Mouse (Mus musculus): Measurements from ENCODE around the gene Pp2d1.
A peak's percentile ranks its signal among the peaks of the same experiment; 100 is the strongest.
"Not testable (repeated sequence)": the region's sequence is repeated elsewhere in the genome, so short reads cannot be mapped to it uniquely, and the experiment has no call there.

The Pp2d1 gene

DNA sequence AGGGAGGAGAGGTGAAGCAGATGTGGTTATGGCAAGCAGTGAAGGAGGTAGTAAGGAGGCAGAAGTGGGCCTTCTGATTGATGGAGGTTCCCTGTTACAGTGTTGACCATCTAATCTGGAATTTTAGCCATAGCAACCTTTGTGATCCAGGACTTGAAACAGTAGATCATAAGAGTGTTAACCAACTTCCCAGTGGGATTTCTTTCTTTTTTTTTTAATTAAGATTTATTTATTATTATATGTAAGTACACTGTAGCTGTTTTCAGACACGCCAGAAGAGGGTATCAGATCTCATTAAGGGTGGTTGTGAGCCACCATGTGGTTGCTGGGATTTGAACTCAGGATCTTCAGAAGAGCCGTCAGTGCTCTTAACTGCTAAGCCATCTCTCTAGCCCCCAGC lies at the start of gene Pp2d1:
Gene Pp2d1 (minus strand): TSS at position 101 of the 400 bp plus-strand sequence.
- not testable (repeated sequence) for TF ChIP-seq GATA4 (IDR thresholded peaks at IDR 0.05; ENCODE audit: insufficient replicate concordance, low read length)

DNA sequence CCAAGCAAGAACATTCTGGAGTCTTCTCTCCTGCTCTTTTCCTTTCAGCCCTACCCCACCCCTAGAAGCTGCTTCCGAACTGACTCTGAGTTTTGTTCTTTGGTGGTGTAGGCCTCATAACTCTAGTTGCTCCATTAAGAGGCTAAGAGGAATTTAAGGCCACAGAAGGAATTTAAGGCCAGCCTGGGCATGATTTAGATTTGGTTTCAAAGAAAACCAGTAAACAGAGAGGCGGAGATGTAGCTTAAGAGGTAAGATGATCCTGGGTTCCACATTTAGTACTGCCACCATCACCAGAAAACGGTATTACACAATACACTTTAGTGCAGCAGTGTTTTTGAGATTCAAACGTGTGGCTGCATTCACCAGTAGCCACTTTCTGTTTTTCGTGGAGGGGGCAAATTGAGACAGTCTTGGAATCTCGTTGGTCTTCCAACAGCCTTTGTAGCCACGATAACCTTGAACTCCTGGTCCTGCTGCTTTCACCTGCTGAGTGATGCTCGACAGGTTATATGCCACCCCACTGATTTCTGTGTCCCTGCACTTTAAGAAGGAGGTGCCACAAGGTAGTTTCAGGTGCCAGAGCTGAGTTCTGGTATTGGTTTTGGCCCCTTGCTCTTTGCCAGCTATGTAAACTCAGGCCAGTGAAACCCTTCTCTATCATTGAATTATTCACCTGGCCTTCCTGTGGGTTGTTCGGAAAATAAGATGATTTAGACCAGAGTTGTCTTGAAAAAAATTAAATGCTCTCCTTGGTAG lies 49.0 kb upstream of the Pp2d1 start:
- no peak for TF ChIP-seq GATA4 (IDR thresholded peaks at IDR 0.05; ENCODE audit: insufficient replicate concordance, low read length)

DNA sequence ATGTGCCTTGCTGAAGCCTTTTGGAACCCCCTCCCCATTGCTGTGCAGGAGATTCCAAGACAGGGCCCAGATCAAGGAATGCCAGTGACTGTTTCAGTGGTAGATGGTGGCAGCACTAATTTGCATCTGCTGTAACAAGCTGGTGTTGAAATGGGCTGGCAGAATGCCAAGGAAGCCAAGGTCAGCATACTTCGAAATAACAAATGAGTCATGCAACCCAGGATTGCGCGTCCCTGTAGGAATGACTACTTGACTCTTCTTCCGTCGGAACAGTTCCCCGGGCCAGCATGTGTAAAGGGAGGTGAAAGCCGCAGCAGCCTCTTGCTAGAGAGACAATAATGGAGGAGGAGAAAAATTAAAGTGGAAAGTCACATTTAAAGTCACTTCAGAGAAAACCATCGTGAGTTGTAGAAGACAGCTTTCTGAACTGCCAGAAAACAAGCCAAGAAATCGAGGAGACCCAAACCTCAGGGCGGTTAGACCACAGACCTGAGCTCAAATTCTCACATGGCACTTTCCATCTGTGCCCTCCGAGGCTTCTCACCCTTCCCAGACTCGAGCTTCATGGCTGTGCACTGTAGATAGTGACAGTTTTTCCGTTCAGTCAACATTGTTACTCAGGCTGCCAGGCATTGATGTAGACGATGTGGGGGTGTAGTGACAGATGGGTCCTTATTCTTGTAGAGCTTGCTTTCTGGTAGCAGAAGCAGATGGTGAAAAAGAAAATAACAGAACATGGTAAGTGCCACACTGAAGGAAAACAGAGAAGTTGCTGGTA lies 48.0 kb upstream of the Pp2d1 start:
- TF ChIP-seq GATA4 (IDR thresholded peaks at IDR 0.05; ENCODE audit: insufficient replicate concordance, low read length) = no peak

DNA sequence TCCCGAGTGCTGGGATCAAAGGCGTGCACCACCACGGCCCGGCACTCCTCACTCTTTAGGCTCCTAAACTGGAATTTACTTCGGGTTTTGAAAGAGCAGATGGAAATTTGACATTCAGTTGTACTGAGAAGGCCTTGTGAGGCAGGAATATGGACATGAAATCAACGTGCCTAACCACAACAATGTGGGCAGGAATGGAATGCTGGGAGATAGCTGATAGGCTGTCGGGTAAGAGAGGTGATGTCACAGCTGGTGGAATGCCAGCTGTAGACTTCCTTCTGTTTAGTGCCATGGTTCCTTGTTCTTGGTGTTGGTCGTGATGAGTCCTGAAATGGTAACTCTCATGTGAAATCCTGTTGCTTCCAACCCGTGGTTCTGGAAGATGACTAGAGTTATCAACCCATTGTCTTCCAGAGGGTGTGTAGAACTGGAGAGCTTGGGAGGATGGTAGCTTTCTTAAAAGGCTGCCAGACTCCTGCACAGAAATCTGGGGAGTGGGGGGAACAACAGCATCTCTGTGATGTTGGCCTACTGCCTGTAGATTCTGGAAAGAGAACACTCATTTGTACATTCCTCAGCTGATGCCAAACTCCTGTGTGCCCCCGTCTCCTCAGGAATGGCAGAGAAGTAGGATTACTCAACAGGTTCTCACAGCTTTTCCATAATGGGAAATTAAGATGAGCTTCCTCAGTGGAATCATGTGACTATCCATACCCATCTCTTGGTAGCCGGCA lies 44.8 kb upstream of the Pp2d1 start:
- TF ChIP-seq GATA4 (IDR thresholded peaks at IDR 0.05; ENCODE audit: insufficient replicate concordance, low read length) = no peak

DNA sequence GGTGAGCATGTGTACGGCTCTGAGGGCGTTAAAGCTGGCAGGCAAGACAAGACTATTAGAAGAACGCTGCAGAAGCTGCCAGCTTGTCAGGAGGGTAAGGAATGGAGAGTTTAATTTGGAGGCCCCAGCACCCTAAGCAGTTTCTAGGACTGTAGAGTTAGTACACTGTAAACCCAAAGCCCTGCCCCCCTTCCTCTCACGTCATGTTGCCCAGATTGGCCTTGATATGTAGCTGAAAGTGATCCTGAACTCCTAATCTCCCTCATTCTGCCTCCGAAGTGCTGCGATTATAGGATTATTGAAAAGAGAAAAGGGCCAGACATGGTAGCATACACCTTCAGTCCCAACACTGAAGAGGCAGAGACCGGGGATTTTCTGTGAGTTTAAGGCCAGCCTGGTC lies 43.6 kb upstream of the Pp2d1 start:
- TF ChIP-seq GATA4 (IDR thresholded peaks at IDR 0.05; ENCODE audit: insufficient replicate concordance, low read length) = no peak

DNA sequence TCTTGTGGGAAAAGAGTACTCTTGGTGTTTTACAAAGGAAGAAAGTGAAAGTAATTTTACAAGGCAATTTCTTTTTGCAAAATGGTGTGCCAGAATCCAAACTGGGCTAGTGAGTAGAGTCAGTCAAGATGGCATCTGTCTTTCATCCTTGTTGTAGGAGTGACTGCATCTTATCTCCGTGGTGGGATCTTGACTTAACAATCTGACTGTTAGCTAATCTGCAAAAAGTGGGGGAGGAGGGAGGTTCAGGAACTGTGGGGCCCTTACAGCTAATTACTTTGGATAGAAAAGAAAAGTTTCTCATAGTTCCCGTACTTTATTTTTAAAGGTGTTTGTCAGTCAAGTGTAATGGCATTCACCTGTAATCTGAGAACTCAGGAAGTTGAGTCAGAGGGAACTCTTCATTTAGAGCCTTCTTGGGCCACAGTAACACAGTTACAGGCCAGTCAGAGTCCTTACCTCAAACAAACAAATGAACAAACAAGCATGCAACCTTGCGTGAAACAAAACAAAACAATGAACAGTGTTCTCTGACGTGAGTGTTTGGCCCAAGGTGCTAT lies 42.9 kb upstream of the Pp2d1 start:
- no peak for TF ChIP-seq GATA4 (IDR thresholded peaks at IDR 0.05; ENCODE audit: insufficient replicate concordance, low read length)

DNA sequence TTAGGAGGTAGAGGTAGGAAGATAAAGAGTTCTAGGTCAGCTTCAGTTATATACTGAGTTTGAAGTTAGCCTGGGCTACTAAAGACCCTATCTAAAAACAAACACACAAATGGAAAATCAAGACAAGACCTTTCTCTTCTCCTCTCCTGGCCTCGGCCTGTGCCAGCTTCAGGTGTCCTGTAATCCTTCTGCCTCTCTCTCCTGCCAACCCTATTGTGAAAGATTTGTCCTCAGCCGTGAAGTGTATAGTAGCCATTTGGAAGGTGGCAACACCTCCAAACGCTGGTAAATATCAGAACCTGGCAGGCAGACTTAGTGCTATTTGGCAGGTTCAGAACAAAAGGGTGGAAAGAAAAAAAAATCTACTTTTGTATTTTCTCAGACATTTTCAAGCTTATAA lies 41.0 kb upstream of the Pp2d1 start:
- no peak for TF ChIP-seq GATA4 (IDR thresholded peaks at IDR 0.05; ENCODE audit: insufficient replicate concordance, low read length)

DNA sequence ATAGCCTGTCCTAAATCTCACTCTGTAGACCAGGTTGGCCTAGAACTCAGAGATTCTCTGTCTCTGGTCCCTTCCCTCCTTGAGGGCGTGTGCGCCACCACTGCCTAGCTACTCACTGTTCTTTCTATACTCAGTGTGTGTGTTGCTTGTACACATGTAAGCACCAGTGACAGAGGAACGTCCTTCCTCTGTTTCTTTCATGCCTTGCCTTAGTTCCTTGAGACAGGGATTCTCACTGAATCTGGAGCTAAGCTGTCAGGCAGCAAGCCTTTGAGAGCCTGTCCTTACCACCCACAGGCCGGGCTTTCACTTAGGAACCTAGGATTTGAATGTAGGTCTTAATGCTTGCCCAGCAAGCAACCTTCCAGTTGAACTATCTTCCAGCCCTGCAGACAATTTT lies 40.4 kb upstream of the Pp2d1 start:
- no peak for TF ChIP-seq GATA4 (IDR thresholded peaks at IDR 0.05; ENCODE audit: insufficient replicate concordance, low read length)

DNA sequence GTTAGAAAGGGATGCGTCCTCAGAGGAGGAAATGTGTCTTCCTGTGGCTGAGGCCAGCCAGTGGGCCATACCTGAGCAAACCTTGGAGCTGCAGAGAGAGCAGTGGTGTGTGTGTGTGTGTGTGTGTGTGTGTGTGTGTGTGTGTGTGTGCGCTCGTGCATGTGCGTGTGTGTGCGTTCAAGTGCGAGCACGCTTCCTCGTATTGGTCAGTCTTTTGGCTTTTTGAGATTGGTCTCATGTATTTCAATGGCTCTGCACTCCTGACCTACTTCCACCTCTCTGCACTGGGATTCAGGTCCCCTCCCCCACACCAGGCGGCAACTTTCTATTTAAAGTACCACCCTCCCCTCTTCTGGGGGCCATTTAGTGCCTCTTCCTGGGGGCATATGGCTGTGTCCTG lies 39.5 kb upstream of the Pp2d1 start:
- no peak for TF ChIP-seq GATA4 (IDR thresholded peaks at IDR 0.05; ENCODE audit: insufficient replicate concordance, low read length)

DNA sequence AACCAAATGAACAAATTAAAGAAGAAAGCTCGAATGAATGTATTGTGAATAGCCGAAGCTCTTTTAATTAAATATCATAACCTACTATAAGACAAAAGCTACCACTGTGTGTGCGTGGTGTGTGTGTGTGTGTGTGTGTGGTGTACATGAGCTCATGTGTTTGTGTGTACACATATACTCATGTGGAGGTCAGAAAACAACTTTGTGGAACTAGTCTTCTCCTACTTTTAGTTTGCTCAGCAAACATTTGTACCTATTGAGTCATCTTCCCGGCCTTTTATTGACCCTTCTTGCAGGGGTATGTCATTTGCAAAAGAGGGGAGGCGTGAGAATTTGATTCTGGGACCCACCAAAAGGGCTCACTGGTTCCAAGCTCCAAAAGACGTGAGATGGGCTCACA lies 39.0 kb upstream of the Pp2d1 start:
- no peak for TF ChIP-seq GATA4 (IDR thresholded peaks at IDR 0.05; ENCODE audit: insufficient replicate concordance, low read length)

DNA sequence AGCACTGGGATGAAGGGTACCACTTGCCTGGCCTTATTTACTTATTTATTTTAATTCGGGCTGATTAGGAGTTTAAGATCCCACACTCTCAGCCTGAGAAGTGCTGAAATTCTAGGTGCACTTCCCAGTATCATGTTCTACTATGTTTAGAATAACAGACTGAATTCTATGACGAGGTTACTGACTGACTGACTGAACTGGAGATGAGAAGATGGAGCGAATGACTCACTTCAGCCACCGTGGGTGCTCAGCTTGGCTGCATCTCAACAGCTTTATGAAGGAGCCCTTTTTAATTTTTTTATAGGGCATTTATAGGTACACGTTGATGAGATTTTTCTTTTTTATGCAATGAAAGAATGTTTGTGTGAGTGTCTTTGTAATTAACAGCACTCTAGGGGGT lies 38.5 kb upstream of the Pp2d1 start:
- no peak for TF ChIP-seq GATA4 (IDR thresholded peaks at IDR 0.05; ENCODE audit: insufficient replicate concordance, low read length)

DNA sequence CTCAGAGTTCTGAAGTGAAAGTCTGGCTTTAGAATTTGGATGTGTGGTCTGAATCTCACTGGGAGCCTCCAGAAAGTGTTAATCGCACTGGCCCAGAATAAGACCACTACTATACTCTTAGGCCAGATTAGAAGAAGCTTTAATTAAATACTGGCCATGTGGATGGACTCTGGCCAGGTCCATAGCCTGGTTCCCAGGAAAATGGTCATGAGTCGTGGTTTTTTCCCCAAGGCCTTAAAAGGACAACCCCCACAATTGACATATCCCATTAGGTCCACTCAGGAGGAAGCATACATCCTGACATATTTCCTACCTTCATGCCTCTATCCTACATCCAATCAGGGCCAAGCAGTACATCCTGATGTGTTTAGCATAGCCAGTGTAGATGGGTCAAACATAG lies 37.9 kb upstream of the Pp2d1 start:
- TF ChIP-seq GATA4 (IDR thresholded peaks at IDR 0.05; ENCODE audit: insufficient replicate concordance, low read length) = no peak

DNA sequence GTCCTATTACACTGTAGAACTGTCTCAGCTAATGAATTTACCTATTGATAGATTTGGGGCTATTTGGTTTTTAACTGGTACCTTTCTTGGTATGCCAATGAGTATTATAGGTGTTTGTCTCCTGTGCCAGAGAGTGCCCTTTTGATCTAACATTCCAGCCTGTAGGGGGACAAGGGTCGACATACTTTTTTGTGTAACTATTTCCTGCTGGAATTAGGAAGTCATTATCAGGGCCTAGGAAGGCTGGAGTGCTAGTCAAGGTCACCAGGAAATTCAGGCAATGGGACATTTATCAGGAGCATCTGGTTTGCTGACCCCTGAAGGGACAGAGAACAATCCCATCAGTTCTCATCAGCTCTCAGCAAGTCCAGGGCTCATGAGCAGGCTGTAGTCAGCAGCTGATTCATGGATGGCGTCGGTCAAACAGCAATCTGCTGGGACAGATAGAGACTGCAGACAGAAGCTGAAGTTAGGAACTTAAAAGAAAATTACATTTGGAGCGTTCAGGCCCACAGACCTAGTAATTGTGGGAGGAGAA lies 33.8 kb upstream of the Pp2d1 start:
- peak; percentile 90; the same call in 1 of the 2 replicates for TF ChIP-seq GATA4 (IDR thresholded peaks at IDR 0.05; ENCODE audit: insufficient replicate concordance, low read length)

DNA sequence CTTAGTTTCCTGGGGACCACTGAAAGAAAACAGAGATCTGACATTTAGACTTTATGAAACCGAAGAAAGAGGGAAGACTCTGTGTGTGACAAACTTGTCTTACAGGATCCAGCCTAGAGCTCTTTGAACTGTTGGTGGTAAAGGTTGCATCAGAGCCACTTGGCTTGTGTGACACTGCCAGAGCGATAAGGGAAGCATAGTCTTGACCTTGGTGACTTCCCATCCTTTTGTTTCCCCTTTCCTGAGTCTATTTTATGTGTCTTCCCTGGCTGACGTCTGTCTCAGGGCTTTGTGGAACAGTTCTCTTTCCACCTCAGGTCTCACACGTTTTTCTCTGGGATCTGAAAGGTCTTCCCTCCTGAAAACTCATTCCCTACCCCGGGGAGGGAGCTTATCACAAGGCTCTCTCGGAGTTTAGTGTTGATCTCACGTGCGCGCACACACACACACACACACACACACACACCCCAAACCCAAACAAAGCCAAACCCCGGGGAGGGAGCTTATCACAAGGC lies 31.2 kb upstream of the Pp2d1 start:
- TF ChIP-seq GATA4 (IDR thresholded peaks at IDR 0.05; ENCODE audit: insufficient replicate concordance, low read length) = peak; percentile 93

DNA sequence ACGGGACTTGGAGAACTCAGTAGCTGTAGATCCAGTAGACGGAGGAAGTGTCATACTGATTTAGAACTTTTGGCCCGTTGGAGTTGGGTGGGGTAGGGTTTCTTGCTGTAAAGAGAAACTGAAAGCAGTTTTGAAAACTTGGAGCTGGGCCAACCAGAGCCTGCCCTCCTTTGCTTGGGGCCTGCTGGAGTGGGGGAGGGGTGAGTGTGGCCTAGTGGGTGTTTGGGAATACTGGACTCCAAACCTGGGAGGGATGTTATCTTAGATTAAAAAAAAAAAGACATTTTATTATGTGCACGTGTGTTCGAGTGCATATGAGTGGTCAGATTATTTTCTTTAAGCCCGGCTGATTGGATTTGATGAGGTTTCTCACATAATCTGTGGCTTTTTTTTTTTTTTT lies 30.6 kb upstream of the Pp2d1 start:
- no peak for TF ChIP-seq GATA4 (IDR thresholded peaks at IDR 0.05; ENCODE audit: insufficient replicate concordance, low read length)

Data from liver, adult (tissue).